Mouse (Mus musculus) naive thymus-derived CD4-positive, alpha-beta T cell, adult 2 months (primary cell): ENCODE measurements around the gene Nfic.

ENCODE experiments used
- DNase-seq: peaks from one replicate; pipeline ENCODE4 v3.0.0-alpha.2; 2011; ENCODE audit warnings: low read depth

Gene Nfic

GRCm38 (mm10) chr10:81430141-81430830, 25.1 kb downstream of the Nfic start:
- peak; percentile 87 for DNase-seq

DNA sequence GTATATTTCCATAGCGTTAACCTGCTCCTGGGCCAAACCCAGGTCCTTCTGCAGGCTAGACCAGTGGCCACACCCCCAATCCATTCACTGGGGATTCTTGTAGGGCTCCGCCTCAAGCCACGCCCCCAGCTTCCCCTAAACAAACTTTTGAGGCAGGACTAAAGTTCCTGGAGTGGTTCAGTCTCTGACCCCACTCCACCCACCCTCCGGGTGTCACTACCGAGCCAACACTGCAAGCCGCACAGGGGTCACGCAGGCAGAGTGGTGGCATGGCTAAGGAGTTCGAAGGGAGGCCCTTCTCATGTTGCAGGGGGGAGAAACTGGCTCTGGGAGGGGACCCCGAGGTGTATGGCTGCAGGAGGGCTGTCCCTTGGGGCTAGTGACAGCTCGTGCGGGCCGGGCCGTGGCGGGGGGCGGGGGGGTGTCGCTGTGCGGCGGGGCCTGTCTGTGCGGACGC, 25.8 kb downstream of the Nfic start:
- peak; percentile 78 for DNase-seq

DNA sequence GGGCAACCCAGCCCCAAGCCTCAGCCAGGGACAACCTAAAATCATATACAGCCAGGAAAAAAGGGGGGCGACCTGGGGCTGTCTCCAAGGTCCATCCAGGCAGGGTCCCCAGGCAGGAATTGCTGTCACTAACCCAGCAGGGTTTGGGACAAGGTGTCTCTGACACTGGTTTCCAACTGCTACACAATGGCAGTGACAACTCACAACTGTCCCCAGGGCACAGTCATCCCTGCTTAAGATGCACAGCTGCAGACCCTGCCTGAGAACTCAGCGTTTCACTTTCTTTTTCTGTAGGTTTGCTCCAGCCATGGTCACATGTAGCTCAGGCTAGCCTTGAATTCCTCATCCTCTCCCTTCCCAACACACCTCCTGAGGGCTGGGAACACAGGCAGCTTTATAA, 26.3 kb downstream of the Nfic start:
- DNase-seq: no peak

GRCm38 (mm10) chr10:81428507-81428870, 26.9 kb downstream of the Nfic start:
- DNase-seq: no peak

DNA sequence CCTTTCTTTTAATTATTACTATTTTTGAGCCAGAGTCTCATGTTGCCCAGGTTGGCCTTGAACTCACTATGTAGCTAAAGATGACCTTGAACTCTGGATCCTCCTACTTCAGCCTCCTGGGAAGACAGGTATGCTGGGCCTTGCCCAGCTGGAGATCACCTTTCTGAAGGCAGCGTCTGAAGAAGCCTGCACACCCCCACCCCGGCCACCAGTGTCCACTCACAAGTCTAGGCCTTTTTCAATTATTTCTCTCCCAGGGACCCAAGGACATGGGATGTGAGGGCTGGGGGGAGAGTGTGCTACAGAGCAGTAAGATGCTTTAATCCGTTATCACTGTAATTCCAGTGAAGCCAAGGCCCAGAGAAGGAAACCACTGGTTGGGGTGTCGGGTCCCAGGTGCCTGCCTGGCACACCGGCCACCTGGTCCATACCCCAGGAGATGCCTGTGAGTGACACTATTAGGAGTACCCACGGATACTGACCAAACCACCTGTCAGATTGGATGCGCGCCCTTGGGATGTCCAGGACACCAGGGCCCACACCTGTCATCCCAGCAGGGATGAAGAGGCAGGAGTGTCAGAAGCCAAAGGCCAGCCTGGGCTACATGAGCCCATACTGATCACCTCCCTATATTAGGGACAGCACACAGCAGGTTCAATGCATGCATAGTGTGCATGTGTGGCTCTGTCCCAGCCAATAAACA, 27.5 kb downstream of the Nfic start:
- DNase-seq: no peak

DNA sequence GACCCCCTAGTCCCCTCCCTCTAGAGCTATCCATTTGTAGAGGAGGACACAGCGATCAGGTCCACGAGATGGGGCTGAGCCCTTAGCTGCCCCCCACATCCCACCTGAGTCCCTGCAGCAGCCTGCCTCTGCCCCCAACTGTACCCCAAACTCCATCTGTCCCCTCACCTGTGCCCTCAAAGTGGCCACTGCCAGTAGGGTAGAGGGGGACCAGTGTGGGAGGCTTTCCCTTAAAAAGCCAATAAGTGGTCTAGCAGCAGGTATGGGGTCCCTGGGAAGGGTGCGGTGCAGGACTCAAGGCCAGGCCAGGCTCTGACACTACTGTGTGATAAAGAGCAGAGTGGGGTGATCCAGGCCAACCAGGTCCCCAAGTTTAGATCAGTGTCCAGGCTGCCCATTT, 28.1 kb downstream of the Nfic start:
- no peak for DNase-seq

DNA sequence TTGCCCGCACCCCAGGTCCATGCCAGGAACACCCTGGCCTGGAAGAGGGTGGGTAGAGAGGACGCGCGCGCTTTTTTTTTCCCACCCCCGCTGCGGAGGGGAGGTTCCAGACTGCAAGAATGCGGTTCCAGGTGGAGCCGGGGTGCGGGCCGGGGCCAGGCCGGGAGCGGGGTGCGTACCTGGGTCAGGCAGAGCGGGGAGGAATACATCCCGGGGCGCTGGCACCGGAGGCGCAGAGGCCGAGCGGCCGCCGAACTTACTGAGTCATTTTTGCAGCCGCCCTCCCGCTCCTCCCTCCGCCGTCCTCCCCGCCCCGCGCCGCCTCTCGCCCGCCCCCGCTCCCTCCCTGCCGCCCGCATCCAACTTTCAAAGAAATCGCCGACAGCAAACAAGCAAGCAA, 28.5 kb downstream of the Nfic start:
- no peak for DNase-seq

DNA sequence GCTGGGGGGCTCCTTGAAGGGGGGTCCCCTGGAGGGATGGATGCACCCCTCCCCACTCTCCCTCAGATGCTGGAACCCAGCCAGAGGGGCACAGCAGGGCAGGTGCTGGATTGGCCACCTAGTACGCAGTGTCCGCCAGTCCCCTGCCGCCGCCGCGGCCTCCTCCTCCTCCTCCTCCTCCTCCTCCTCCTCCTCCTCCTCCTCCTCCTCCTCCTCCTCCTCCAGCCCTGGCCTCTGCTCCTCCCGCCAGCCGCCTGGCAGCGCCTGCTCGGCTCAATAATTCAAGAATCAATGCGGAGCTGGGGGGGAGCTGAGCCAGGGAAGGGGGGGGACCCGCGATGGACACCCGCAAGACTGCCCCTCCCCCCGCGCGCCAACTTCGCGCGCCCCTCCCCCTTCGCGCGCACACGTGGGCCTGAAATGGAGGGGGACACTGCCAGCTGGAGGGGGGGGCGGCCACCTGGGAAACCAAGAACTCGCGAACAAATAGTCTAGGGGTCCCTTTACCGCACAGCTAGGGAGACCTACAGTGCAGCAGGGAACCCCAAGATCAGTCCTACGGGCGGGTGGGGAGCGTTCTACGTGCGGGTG, 29.3 kb downstream of the Nfic start:
- no peak for DNase-seq

- no peak for DNase-seq
Measured at GRCm38 (mm10) chr10:81425236-81425850, 30.1 kb downstream of the Nfic start.

DNA sequence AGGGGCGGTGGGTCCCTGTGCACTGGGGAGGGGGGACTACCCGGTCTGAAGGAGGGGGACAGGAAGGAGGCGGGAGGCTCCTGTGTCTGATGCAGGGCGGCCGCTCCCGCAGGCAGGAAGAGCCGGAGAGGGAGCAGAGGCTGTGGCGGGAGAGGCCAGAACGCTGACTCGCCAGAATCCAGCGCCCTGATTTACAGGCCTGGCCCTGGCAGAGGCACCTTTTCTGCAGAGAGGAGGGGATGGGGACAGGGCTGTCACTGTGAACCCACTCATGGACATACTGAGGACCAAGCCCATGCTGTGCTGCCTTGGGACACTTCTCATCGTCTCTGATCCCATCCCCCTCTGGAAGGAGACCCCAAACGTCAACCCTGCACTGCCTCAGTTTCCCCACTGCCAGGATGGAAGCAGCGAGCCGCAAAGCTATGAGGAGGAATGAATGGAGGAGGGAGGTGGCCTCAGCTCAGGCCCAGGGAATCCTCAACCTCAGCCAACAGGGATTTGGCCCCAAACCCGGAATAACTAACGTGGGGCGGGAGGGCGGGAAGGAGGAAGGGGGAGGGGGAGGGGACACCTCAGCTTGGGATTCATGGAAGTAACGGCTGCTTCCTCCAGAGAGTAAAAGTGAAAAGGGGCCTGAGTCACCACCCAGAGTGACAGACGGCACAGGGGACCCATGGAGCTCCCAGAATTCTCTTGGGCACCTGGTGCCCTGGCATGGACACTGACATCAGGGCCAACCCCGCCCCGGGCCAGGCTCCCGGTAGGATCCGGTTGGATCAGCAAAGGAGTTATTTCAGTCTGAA, 31.0 kb downstream of the Nfic start:
- no peak for DNase-seq

- no peak for DNase-seq
Measured at GRCm38 (mm10) chr10:81423476-81424245, 31.8 kb downstream of the Nfic start.

- DNase-seq: no peak
Measured at GRCm38 (mm10) chr10:81422661-81423217, 32.7 kb downstream of the Nfic start.

DNA sequence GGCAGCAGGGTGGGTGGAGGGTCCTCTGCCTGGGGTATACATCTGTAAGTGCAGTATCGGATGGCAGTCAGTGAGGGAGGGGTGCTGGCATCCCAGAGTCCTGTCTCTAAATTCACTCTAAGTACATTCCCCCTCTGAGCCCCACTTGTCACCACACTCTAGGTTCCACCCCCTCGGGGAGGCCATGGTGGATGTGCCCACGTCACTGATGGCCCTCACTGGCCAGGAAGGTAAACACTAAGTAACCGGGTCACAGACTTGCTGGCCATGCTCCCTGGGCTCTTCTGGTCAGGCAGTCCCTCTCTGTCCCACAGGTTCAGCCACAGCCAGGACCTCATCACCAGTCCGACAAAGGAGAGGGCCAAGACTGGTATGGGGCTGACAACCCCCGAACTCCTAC, 33.2 kb downstream of the Nfic start:
- DNase-seq: no peak

- no peak for DNase-seq
Measured at GRCm38 (mm10) chr10:81421797-81422100, 33.7 kb downstream of the Nfic start.

- DNase-seq: no peak
Measured at GRCm38 (mm10) chr10:81421041-81421796, 34.2 kb downstream of the Nfic start.

- no peak for DNase-seq
Measured at GRCm38 (mm10) chr10:81420191-81420767, 35.2 kb downstream of the Nfic start.

DNA sequence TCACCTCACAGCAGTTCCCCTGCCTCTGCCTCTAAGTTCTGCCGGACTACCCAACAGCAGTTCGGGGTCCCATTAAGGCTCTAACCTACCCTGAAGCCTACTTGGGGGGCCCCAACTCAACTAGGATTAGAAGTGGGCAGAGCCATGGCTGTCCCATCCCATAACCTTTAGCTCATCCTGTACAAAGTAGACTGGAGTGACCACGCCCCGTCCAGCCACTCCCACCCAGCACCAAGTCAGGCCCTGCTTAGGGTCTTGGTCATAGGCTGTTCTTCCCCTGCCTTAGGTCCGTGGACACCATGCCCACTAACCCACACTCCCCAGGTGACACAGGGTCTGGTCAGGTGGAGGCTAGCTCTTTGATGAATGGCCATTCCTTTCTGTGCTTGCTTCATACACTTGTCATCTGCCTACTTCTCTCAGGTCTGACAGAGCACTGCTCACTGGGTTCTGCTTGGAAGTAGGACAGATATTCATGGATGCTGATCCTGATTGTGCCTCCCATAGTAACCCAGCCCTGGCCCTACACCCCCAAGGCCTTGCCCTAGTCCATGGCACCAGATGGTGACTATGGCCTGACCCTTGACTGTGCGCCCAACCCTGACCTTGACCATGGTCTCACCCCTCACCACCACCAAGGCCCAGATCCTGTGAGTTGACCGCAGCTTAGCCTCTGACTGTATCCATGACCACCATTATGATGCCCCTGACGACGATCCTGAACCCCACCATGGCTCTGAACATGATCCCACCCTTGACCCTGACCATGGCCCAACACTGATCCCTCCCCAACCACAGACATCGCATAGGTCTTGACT, 36.1 kb downstream of the Nfic start:
- DNase-seq: no peak

DNA sequence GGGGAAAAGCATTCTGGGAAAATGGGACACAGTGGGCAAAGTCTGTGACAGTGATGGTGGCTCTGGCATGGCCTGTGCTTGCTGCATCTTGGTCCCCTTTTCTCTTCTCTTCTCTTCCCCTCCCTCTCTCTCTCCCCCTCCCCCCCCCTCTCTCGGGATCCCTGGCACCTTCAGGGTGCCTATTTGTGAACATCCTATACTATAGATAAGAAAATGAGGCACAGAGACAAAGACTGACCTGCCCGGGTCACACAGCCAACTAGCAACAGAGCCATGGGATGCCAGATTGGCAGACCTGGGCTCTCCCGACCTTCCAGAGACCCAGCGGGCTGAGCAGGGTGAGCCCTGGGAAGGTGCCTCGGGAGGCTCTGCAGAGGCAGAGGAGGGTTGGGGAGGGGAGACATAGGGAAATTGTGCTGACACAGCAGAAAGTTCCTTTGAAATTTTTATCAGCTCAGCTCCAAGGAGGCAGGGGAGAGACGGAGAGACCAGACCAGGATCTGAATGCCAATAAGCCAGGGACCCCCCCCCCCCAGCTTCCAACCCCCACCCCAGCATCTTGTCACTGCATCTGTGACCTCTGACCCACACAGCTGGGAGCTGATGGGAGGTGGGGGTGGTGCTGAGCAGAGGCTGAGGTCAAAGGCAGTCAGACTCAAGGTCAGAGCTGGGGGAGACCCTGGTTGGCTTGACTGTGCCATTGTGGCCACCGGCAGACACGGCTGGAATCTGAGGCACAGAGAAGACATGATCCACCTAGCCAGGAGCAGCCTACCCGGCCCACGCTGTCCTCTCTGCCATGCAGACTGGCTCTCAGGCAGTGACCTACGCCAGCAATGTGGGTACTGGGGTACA, 37.0 kb downstream of the Nfic start:
- no peak for DNase-seq
